Mouse (Mus musculus) myocyte (in vitro differentiated cells): ENCODE data around the gene Gm5134.

Experiments
- CEBPB ChIP-seq: IDR thresholded peaks from 2 replicates; pipeline ENCODE4 v1.6.1; 2011; ENCODE audit warnings: mild to moderate bottlenecking, moderate library complexity; ENCODE audit not compliant: poor library complexity, insufficient read depth, severe bottlenecking
- E2F4 ChIP-seq: IDR thresholded peaks from one replicate; pipeline ENCODE4 v1.6.1; 2011; ENCODE audit warnings: mild to moderate bottlenecking, control low read depth, moderate library complexity; ENCODE audit not compliant: insufficient read depth
- MYOG ChIP-seq, 3 experiments: IDR thresholded peaks; one replicate each; pipeline ENCODE4 v1.6.1; 2011; ENCODE audit warnings: control low read depth in 2 of 3, low read depth in 2 of 3, mild to moderate bottlenecking in 2 of 3; ENCODE audit not compliant: insufficient read length in 2 of 3, control insufficient read depth in 1 of 3, insufficient read depth in 1 of 3
- POLR2A ChIP-seq: IDR thresholded peaks from one replicate; pipeline ENCODE4 v1.6.1; 2011; ENCODE audit warnings: low read depth, mild to moderate bottlenecking, control low read depth, moderate library complexity; ENCODE audit not compliant: insufficient read length
- POLR2AphosphoS2 ChIP-seq: IDR thresholded peaks from one replicate; pipeline ENCODE4 v1.6.1; 2011; ENCODE audit warnings: low read depth, control low read depth; ENCODE audit not compliant: insufficient read length
- TCF12 ChIP-seq: IDR thresholded peaks from one replicate; pipeline ENCODE4 v1.6.1; 2011; ENCODE audit warnings: mild to moderate bottlenecking, control low read depth; ENCODE audit not compliant: poor library complexity, insufficient read depth, severe bottlenecking
- TCF3 ChIP-seq: IDR thresholded peaks from one replicate; pipeline ENCODE4 v1.6.1; 2011; ENCODE audit warnings: low read depth, control low read depth; ENCODE audit not compliant: insufficient read length
- USF1 ChIP-seq: IDR thresholded peaks from one replicate; pipeline ENCODE4 v1.6.1; 2011; ENCODE audit warnings: low read depth, mild to moderate bottlenecking, control low read depth, moderate library complexity

GRCm38 (mm10) chr10:76046754-76047153 lies 92.4 kb downstream of the Gm5134 start:
- TF ChIP-seq MYOG (IDR thresholded peaks at IDR 0.05; ENCODE audit: control insufficient read depth in 1 of 3, insufficient read depth in 1 of 3, insufficient read length in 2 of 3, low read depth in 2 of 3) (no peak), POLR2A (no peak), TCF12 (no peak), E2F4 (no peak), USF1 (no peak), CEBPB (no peak), TCF3 (no peak), POLR2AphosphoS2 (no peak)
